Mouse (Mus musculus): ENCODE data around the gene Ddit4. TPM values are rescaled to one million over a fixed set of nuclear protein-coding genes. Genes with fewer than 3 reads are reported as not detected.

Gene Ddit4
- total and polyA plus RNA-seq, 2 experiments from 2014 or later, result 17.0 to 30.3 TPM

- no peaks in the 10 kb centered on the region for H3K9me3 ChIP-seq (replicated peaks; ENCODE audit: control insufficient read depth, low read length)
- WGBS, result 25% methylated on average over 7 of the region's 7 CpGs
- ATAC-seq (ENCODE audit: insufficient read depth, low read depth), result no peak
- H3K9ac ChIP-seq (replicated peaks; ENCODE audit: low read depth, low read length), result no peak overlapping the region
- no peaks in the 10 kb centered on the region for H3K27me3 ChIP-seq (ENCODE audit: control insufficient read depth, insufficient read depth, low read length)
- H3K27ac ChIP-seq (ENCODE audit: low read depth), result 0 out of 2 replicates have a peak overlapping the region, but pooled peaks have one; percentile 11
- no peak overlapping the region for H3K4me2 ChIP-seq (ENCODE audit: low read depth, low read length)
- TF ChIP-seq CTCF (IDR thresholded peaks at IDR 0.05; ENCODE audit: low read depth) (no peak), EP300 (IDR thresholded peaks at IDR 0.05; ENCODE audit: low read depth) (no peak)
- peaks cover 31% of the 10 kb centered on the region for H3K4me1 ChIP-seq (ENCODE audit: control insufficient read depth, insufficient read depth)
- no peak overlapping the region for H3K4me3 ChIP-seq (ENCODE audit: low read depth, low read length)
- peaks cover 14% of the 10 kb centered on the region for H3K36me3 ChIP-seq (replicated peaks; ENCODE audit: control insufficient read depth, insufficient read depth, low read length)
- DNase-seq (ENCODE audit: low spot score), result no peak
Measured at GRCm38 (mm10) chr10:59953564-59954039, 2.0 kb upstream of the Ddit4 start.

DNA sequence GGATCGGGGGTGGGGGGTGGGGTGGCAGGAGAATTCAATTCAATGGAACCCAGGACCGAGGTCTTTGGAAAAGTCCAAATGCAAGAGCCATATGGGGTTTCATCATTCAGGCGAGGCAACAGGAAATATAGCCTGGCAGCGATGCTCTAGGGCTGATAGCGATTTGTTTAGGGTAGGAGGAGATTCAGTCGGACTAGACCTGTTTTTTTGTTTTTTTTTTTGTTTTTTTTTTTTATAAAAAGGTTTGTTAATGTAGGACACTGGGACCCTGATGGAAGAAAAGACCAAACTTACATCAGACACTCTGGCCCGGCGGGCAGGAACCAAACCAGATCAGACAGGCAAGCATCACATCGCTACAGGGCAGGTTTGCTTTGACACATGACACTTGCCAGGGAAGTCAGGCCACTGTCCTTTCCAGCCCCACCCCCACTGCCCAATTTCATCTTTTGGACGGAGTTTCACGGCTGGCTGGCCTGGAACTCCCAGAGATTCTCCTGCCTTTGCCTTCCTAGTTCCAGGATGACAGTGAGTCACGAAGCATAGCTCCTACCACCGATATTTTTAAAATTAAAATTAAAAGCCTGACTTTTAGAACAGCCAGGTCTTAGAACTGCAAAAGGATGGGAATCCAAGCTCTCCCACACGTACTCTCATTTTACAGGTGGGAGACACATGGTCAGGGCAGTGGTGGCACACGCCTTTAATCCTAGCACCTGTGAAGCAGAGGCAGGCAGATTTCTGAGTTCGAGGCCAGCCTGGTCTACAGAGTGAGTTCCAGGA, 1.3 kb upstream of the Ddit4 start:
- H3K9ac ChIP-seq (replicated peaks; ENCODE audit: low read depth, low read length), result peak overlapping the region; percentile 73
- peaks cover 34% of the 10 kb centered on the region for H3K4me1 ChIP-seq (ENCODE audit: control insufficient read depth, insufficient read depth)
- ATAC-seq (ENCODE audit: insufficient read depth, low read depth) (no peak), DNase-seq (ENCODE audit: low spot score) (no peak)
- peak overlapping the region; percentile 89 for H3K4me2 ChIP-seq (ENCODE audit: low read depth, low read length)
- peak overlapping the region; percentile 100 for H3K4me3 ChIP-seq (ENCODE audit: low read depth, low read length)
- H3K9me3 ChIP-seq (replicated peaks; ENCODE audit: control insufficient read depth, low read length), result no peaks in the 10 kb centered on the region
- H3K27me3 ChIP-seq (ENCODE audit: control insufficient read depth, insufficient read depth, low read length), result no peaks in the 10 kb centered on the region
- H3K27ac ChIP-seq (ENCODE audit: low read depth), result peak overlapping the region; percentile 95
- 34% methylated on average over 16 of the region's 16 CpGs for WGBS
- H3K36me3 ChIP-seq (replicated peaks; ENCODE audit: control insufficient read depth, insufficient read depth, low read length), result peaks cover 14% of the 10 kb centered on the region
- TF ChIP-seq EP300 (IDR thresholded peaks at IDR 0.05; ENCODE audit: low read depth) (no peak), CTCF (IDR thresholded peaks at IDR 0.05; ENCODE audit: low read depth) (no peak)

- H3K9me3 ChIP-seq (replicated peaks; ENCODE audit: control insufficient read depth, low read length), result no peaks in the 10 kb centered on the region
- H3K4me1 ChIP-seq (ENCODE audit: control insufficient read depth, insufficient read depth), result peaks cover 29% of the 10 kb centered on the region
- peak overlapping the region; percentile 95 for H3K27ac ChIP-seq (ENCODE audit: low read depth)
- peak overlapping the region; percentile 73 for H3K9ac ChIP-seq (replicated peaks; ENCODE audit: low read depth, low read length)
- no peak for TF ChIP-seq EP300 (IDR thresholded peaks at IDR 0.05; ENCODE audit: low read depth)
- TF ChIP-seq CTCF (IDR thresholded peaks at IDR 0.05; ENCODE audit: low read depth), result no peak
- DNase-seq (ENCODE audit: low spot score) (peak; percentile 74), ATAC-seq (ENCODE audit: insufficient read depth, low read depth) (peak; percentile 24)
- peak overlapping the region; percentile 100 for H3K4me3 ChIP-seq (ENCODE audit: low read depth, low read length)
- WGBS, result under 1% methylated on average over 31 of the region's 31 CpGs
- peaks cover 14% of the 10 kb centered on the region for H3K36me3 ChIP-seq (replicated peaks; ENCODE audit: control insufficient read depth, insufficient read depth, low read length)
- H3K4me2 ChIP-seq (ENCODE audit: low read depth, low read length), result peak overlapping the region; percentile 89
- no peaks in the 10 kb centered on the region for H3K27me3 ChIP-seq (ENCODE audit: control insufficient read depth, insufficient read depth, low read length)
Measured at GRCm38 (mm10) chr10:59952152-59952780, 632 bp upstream of the Ddit4 start.

- H3K27me3 ChIP-seq (ENCODE audit: control insufficient read depth, insufficient read depth, low read length), result no peaks in the 10 kb centered on the region
- TF ChIP-seq CTCF (IDR thresholded peaks at IDR 0.05; ENCODE audit: low read depth) (peak; percentile 72), EP300 (IDR thresholded peaks at IDR 0.05; ENCODE audit: low read depth) (no peak; the same call in 1 of the 2 replicates)
- no peaks in the 10 kb centered on the region for H3K9me3 ChIP-seq (replicated peaks; ENCODE audit: control insufficient read depth, low read length)
- H3K27ac ChIP-seq (ENCODE audit: low read depth), result peak overlapping the region; percentile 90
- peaks cover 14% of the 10 kb centered on the region for H3K36me3 ChIP-seq (replicated peaks; ENCODE audit: control insufficient read depth, insufficient read depth, low read length)
- peak overlapping the region; percentile 91 for H3K9ac ChIP-seq (replicated peaks; ENCODE audit: low read depth, low read length)
- H3K4me1 ChIP-seq (ENCODE audit: control insufficient read depth, insufficient read depth), result peaks cover 29% of the 10 kb centered on the region
- ATAC-seq (ENCODE audit: insufficient read depth, low read depth) (peak; percentile 31), DNase-seq (ENCODE audit: low spot score) (peak; percentile 80)
- 1% methylated on average over 23 of the region's 23 CpGs for WGBS
- H3K4me2 ChIP-seq (ENCODE audit: low read depth, low read length), result peak overlapping the region; percentile 89
- H3K4me3 ChIP-seq (ENCODE audit: low read depth, low read length), result peak overlapping the region; percentile 100
Measured at GRCm38 (mm10) chr10:59950716-59951191, 880 bp downstream of the Ddit4 start.

- Histone ChIP-seq H3K9me3 (replicated peaks; ENCODE audit: control insufficient read depth, low read length) (no peaks in the 10 kb centered on the region), H3K4me1 (ENCODE audit: control insufficient read depth, insufficient read depth) (peaks cover 29% of the 10 kb centered on the region), H3K4me2 (ENCODE audit: low read depth, low read length) (peak overlapping the region; percentile 89), H3K36me3 (replicated peaks; ENCODE audit: control insufficient read depth, insufficient read depth, low read length) (peaks cover 14% of the 10 kb centered on the region), H3K27me3 (ENCODE audit: control insufficient read depth, insufficient read depth, low read length) (no peaks in the 10 kb centered on the region), H3K27ac (ENCODE audit: low read depth) (peak overlapping the region; percentile 90), H3K4me3 (ENCODE audit: low read depth, low read length) (peak overlapping the region; percentile 100), H3K9ac (replicated peaks; ENCODE audit: low read depth, low read length) (peak overlapping the region; percentile 91)
- 33% methylated on average over 15 of the region's 15 CpGs for WGBS
- TF ChIP-seq CTCF (IDR thresholded peaks at IDR 0.05; ENCODE audit: low read depth) (no peak), EP300 (IDR thresholded peaks at IDR 0.05; ENCODE audit: low read depth) (0 out of 2 replicates have a peak, but pooled peaks have one; percentile 49)
- ATAC-seq (ENCODE audit: insufficient read depth, low read depth), result no peak
- no peak for DNase-seq (ENCODE audit: low spot score)
Measured at GRCm38 (mm10) chr10:59949783-59950605, 1.6 kb downstream of the Ddit4 start.
